Mouse (Mus musculus): ENCODE data around the gene Ajuba. TPM values are rescaled to one million over a fixed set of nuclear protein-coding genes. Genes with fewer than 3 reads are reported as not detected.

Ajuba gene
- total RNA-seq, 2 experiments from 2014 or later, result 4.2 TPM

DNA sequence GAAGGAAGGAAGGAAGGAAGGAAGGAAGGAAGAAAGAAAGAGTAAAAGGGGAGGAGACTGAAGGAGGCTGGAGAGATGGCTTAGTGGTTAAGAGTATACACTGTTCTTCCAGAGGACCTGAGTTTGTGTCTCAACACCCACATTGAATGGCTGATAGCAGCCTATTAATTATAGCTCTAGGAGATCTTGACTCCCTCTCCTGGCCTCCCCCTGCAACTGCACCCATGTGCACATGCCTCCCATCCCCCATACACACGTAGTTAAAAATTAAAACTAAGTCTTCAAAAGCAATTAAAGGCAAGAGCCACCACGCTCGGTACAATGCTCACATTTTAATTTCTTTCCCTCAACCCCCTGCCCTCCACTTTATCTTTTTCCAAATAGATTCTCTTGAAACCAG, 16.7 kb upstream of the Ajuba start:
- intact Hi-C loops (cut with DNase I), result no loop called here
- DNase-seq, result no peak

DNA sequence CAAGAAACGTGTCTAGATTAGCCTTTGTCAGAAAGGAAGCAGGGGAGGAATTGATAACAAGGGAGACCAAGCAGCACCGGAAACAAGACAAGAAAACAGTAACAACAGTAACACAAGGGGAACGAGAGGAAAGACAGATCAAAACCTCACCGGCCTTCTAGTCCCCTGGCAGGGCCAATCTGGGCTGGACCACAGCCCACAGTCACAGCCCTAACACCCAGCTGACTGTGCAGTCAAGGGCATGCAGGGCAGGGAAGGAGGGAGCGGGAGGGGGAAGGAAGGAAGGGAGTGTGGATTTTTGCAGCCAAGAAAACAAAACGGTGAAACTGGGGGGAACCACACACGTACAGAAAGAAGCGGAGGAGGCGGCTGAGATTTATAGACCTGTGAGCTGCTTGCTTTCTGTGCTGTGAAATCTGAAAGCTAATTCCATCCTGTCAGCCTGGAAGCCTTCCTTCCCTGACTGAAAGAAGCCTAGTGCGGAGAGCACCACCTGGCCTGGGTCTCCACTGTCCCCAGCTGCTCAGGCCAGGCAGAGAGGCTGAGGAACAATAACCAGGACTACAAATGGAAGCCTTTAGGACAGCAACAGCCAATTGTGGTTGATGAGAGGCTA, 15.1 kb upstream of the Ajuba start:
- DNase-seq, result peak; percentile 55
- intact Hi-C loops (cut with DNase I), result no loop called here

- intact Hi-C loops (cut with DNase I), result no loop called here
- DNase-seq, result no peak
Observed at GRCm38 (mm10) chr14:54591056-54591455, 13.7 kb upstream of the Ajuba start.

GRCm38 (mm10) chr14:54583681-54584338, 6.5 kb upstream of the Ajuba start:
- intact Hi-C loops (cut with DNase I), result no loop called here
- peak; percentile 66 for DNase-seq

DNA sequence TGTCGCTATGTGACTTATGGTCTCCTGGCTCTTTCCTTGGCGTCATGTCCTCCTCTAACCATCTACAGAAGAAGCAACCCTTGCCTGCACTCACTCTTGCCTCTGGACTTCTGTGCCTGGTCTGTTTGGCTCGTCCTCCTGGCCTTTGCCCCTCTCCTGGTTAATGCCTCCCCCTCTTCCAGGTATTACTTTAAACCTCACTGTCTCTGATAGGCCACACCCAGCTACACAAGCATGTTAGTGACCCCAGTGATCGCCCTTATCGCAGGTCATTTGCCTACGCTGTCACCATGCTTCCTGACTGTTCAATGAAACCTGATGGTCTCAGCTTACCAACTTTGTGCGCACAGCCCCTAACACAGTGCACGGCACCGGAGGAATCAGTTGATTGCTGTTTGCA, 5.2 kb upstream of the Ajuba start:
- intact Hi-C loops (cut with DNase I), result no loop called here
- DNase-seq, result no peak

DNA sequence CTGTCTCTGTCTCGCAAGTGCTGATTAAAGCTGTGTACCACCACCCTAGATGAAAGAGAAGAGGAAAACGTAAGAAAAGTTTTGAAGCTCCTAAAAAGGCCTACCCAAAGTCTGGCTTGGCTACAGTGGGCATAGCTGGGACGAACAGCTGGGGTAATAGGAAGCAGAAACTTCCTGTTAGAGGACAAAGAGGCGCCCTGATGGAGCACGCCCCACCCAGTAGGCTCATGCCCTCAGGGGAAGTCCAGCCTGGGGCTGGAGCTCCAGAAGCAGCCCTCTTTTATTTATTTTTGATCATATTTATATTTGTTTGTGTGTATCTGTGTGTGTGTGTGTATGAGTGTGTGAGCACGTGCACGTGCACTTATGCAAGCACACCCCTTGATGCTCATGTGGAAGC, 2.3 kb upstream of the Ajuba start:
- DNase-seq, result no peak
- intact Hi-C loops (cut with DNase I), result no loop called here

- no peak for DNase-seq
- intact Hi-C loops (cut with DNase I), result no loop called here
Observed at GRCm38 (mm10) chr14:54578063-54578462, 705 bp upstream of the Ajuba start.

DNA sequence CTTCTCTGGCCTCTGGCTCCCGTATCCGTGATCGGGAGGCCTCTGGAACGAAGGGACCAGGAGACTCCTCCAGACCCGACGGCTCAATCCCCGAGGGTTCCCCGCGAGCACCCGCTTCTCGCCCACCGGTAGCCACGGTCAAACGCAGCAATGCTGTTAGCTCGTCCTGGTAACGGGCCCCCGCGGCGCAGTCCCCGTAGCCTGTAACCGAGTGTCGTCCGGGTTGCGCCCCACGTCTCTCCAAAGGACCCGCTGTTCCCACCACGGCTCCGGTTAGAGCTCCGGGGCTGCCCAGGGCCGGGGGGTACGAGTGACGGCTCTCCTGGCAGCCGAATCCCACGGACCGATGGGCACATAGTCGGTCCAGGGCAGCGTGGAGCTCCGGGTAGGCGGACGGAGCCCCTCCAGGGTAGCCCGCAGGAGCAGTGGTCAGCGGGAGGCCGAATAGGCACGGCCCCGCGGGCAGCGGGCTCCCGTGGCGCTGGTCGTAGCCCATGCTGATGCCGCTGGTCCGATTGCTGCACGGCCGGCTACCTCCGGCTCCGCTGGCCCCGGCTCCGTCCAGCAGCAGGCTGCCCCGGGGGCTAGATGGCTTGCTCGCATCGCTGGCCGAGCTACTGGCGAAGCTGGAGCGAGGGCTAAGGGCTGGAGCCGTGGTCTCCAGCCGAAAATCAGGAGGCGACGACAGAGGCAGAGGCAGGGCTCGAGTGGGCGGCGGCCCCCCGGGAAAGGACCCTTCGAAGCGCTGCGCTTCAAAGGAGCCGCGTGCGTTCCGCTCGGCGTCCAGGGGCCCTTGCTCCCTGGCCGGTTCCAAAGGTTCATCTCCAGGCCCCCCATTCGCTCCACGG, 893 bp downstream of the Ajuba start:
- peak; percentile 21 for DNase-seq
- intact Hi-C loops (cut with DNase I), result no loop called here

DNA sequence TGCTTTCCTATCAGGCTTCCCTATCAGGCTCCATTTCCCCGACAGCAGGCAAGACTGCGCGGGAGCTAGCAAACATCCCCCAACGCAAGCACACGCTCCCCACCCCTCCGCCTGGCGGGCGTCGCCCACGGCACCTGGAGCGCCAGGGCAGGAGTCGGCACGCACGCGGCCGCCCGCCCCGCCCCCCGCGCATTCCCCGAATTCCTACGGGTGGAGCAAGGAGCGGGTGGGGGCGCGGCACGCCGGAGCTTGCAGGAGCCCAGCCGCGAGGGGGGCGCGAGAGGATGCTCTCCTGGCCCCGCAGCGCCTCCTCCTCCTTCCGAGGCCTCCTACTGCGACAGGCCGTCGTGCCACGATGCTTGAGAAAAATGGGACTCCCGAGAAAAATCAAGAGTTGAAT, 1.7 kb downstream of the Ajuba start:
- peak; percentile 30 for DNase-seq
- intact Hi-C loops (cut with DNase I), result no loop called here

- intact Hi-C loops (cut with DNase I), result no loop called here
- no peak for DNase-seq
Observed at GRCm38 (mm10) chr14:54575031-54575430, 2.3 kb downstream of the Ajuba start.

DNA sequence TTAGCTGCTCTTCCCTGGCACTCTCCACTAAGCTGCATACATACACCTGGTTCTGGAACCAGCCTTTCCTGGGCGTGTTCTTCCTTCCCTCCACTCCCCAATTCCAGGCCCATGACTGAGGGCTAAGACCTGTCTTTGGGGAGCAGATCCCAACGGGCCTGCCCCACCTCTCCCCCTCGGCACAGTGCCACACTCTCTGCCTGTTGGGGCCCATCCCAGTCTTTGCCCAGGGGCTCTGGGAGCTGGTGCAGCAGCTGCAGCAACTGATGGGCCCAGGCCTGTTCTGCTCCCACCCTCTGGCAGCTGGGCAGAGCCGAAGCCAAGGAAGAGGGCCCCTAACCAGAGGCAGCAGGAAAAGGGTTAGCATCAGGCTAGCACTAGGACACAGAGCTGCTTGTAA, 3.1 kb downstream of the Ajuba start:
- peak; percentile 54 for DNase-seq
- intact Hi-C loops (cut with DNase I), result no loop called here

- DNase-seq, result no peak
- intact Hi-C loops (cut with DNase I), result no loop called here
Observed at GRCm38 (mm10) chr14:54572790-54573736, 4.3 kb downstream of the Ajuba start.

GRCm38 (mm10) chr14:54572122-54572521, 5.2 kb downstream of the Ajuba start:
- intact Hi-C loops (cut with DNase I), result no loop called here
- DNase-seq, result no peak

GRCm38 (mm10) chr14:54569451-54570392, 7.6 kb downstream of the Ajuba start:
- intact Hi-C loops (cut with DNase I), result loop anchor here (5.0 kb wide), 1 partner anchor 73 kb away; the partner anchor contains the start of genes Cdh24 and Gm17606
- no peak for DNase-seq

GRCm38 (mm10) chr14:54568694-54569414, 8.5 kb downstream of the Ajuba start:
- DNase-seq, result peak; percentile 73
- intact Hi-C loops (cut with DNase I), result loop anchor here (5.0 kb wide), 1 partner anchor 73 kb away; the partner anchor contains the start of genes Cdh24 and Gm17606

- DNase-seq, result no peak
- intact Hi-C loops (cut with DNase I), result no loop called here
Observed at GRCm38 (mm10) chr14:54560527-54561242, 16.7 kb downstream of the Ajuba start.

DNA sequence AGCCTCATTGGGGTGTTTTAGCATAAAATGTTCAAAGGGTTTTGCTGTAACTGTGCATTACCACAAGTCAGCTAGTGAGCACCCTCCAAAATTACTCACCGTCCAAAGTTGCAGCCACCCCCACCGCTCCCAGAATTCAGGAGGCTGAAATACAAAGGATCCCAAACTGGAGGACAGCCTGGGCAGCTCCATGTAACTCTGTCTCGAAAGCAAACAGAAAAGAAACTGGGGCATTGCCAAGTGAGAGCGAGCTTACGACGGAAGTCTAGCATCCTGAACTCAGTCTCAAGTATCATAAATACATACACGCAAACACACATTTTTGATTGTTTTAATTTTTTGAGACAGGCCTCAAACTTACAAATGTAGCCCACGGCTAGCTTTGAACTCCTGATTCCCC, 20.0 kb downstream of the Ajuba start:
- intact Hi-C loops (cut with DNase I), result no loop called here
- DNase-seq, result no peak

Measured in left cerebral cortex, postnatal 4 days (tissue).